9 mouse cellular contexts compared by ENCODE assay signal in the genomic region with DNA sequence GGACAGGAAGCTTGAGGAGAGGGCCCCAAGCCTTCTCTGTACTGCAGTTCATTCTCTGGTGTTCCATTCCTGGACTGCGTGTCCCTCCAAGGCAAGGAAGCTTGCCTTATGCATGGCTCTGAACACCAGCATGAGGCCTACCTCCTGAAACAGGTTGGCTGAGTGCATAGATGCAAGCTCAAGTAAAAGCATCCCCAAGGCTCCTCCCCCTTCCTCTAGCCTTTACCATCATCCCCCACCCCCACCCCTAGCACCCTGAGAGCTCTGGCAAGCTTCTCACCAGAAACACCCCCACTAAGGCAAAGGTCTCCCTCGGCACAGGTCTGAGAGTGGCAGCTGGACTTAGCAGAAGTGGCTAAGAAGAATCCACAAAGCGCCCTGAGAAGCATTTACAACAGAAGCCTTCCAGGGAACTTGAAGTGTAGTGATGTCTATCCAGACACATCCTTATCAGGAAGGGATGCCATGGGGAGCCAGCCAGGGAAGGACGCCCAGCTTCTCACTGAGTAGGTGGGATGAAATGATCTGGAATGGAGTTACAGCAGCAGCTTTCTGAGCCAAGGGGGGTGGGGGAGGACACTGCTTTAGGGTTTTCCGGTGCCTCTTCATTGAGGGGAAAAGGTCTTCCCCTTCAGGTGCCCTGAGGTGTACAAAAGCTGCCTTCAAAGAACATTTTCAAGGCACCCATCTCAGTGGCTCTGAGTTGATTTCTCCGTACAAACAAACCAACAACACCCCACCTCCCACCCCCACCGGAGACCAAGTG.
A peak's percentile ranks its signal among the peaks of the same experiment; 100 is the strongest.
DNase-seq lines count a peak whose midpoint lies in the region; ATAC-seq and TF ChIP-seq lines count a peak whose summit lies in the region.
"Had no signal": no experiment of that assay in that cellular context is flagged by ENCODE, and none has a peak within 500 bp of the region (broad histone marks: within the 10 kb centered on the region; RNA-seq: fewer than 3 reads in every experiment).

No protein-coding gene starts in this region.

- H3K27ac ChIP-seq in heart, embryonic 15.5 days: peak overlapping the region; percentile 29
- no peak overlapping the region for H3K27ac ChIP-seq in heart, adult 2 months
- H3K27ac ChIP-seq in embryonic facial prominence, embryonic 10.5 days (replicated peaks): peak overlapping the region; percentile 67
- peak overlapping the region; percentile 56 for H3K27ac ChIP-seq in limb, embryonic 10.5 days
- H3K27ac ChIP-seq: liver, embryonic 14.5 days had no signal

- no peaks in the 10 kb centered on the region for H3K9me3 ChIP-seq in heart, embryonic 15.5 days (replicated peaks)
- H3K9me3 ChIP-seq in embryonic facial prominence, embryonic 10.5 days: no peaks in the 10 kb centered on the region
- no peaks in the 10 kb centered on the region for H3K9me3 ChIP-seq in limb, embryonic 10.5 days (replicated peaks)

- no peak for TF ChIP-seq EP300 in heart, adult 2 months (IDR thresholded peaks at IDR 0.05; ENCODE audit: insufficient read depth, low read depth, low read length)

- peaks cover 4% of the 10 kb centered on the region; the same call in 1 of the 2 replicates for H3K79me2 ChIP-seq in heart, adult 2 months (replicated peaks; ENCODE audit: control insufficient read depth, insufficient read depth, low read length)

- H3K27me3 ChIP-seq in heart, embryonic 15.5 days: no peaks in the 10 kb centered on the region
- H3K27me3 ChIP-seq in heart, adult 2 months (ENCODE audit: control insufficient read depth, insufficient read depth, low read length): no peaks in the 10 kb centered on the region
- no peaks in the 10 kb centered on the region for H3K27me3 ChIP-seq in embryonic facial prominence, embryonic 10.5 days (replicated peaks; ENCODE audit: low read depth, poor library complexity, severe bottlenecking)
- H3K27me3 ChIP-seq in limb, embryonic 10.5 days (ENCODE audit: low read depth, poor library complexity, severe bottlenecking): no peaks in the 10 kb centered on the region

- intact Hi-C loops in heart, adult 2 months (cut with DNase I): no loop called here

- H3K36me3 ChIP-seq in heart, embryonic 15.5 days: no peaks in the 10 kb centered on the region
- H3K36me3 ChIP-seq in heart, adult 2 months (ENCODE audit: control insufficient read depth, insufficient read depth, low read length): no peaks in the 10 kb centered on the region; the same call in 1 of the 2 replicates
- H3K36me3 ChIP-seq in embryonic facial prominence, embryonic 10.5 days (replicated peaks): peaks cover 52% of the 10 kb centered on the region
- H3K36me3 ChIP-seq in limb, embryonic 10.5 days: peaks cover 38% of the 10 kb centered on the region

- TF ChIP-seq POLR2A in heart, adult 2 months (IDR thresholded peaks at IDR 0.05; ENCODE audit: insufficient read depth, low read depth, low read length): no peak

- TF ChIP-seq CTCF in heart, adult 2 months (IDR thresholded peaks at IDR 0.05): no peak

- no peak overlapping the region for H3K9ac ChIP-seq in heart, embryonic 15.5 days
- H3K9ac ChIP-seq in heart, adult 2 months (ENCODE audit: low read depth, low read length): no peak overlapping the region
- H3K9ac ChIP-seq: liver, embryonic 14.5 days had no signal

- no peak overlapping the region for H3K4me3 ChIP-seq in heart, embryonic 15.5 days
- no peak overlapping the region for H3K4me3 ChIP-seq in heart, adult 2 months
- no peak overlapping the region for H3K4me3 ChIP-seq in embryonic facial prominence, embryonic 10.5 days
- no peak overlapping the region for H3K4me3 ChIP-seq in limb, embryonic 10.5 days

- WGBS in heart, embryonic 15.5 days: 47% methylated on average over 7 of the region's 7 CpGs
- 68% methylated on average over 7 of the region's 7 CpGs for whole genome bisulfite sequencing in heart, adult 2 months
- WGBS in embryonic facial prominence, embryonic 10.5 days: 64% methylated on average over 7 of the region's 7 CpGs
- WGBS in limb, embryonic 10.5 days: 69% methylated on average over 7 of the region's 7 CpGs

- H3K4me2 ChIP-seq in heart, embryonic 15.5 days: no peak overlapping the region

- ATAC-seq in heart, embryonic 15.5 days (replicated peaks; ENCODE audit: insufficient number of reproducible peaks, insufficient read depth, low FRiP score, low read depth): no peak

- peaks cover 68% of the 10 kb centered on the region for H3K4me1 ChIP-seq in heart, embryonic 15.5 days (replicated peaks)
- H3K4me1 ChIP-seq in heart, adult 2 months (ENCODE audit: control insufficient read depth, insufficient read depth, low read length): peaks cover 9% of the 10 kb centered on the region
- peaks cover 79% of the 10 kb centered on the region for H3K4me1 ChIP-seq in embryonic facial prominence, embryonic 10.5 days
- H3K4me1 ChIP-seq in limb, embryonic 10.5 days: peaks cover 90% of the 10 kb centered on the region

- DNase-seq in heart, adult 2 months: no peak
- DNase-seq in CD4-positive helper T cell, adult 2 months (ENCODE audit: low read depth, low spot score): peak; percentile 67
- no peak for DNase-seq in embryonic facial prominence, embryonic 10.5 days (ENCODE audit: low spot score)
- no peak for DNase-seq in limb, embryonic 10.5 days (ENCODE audit: low spot score)
- DNase-seq in cerebellum, adult 9-11 months: no peak
- DNase-seq in retina, postnatal 1 day: no peak
- no peak for DNase-seq in gastrocnemius, adult 18-20 months (ENCODE audit: low spot score)
